Mouse (Mus musculus): ENCODE results near the gene Fam178b.

GRCm38 (mm10) chr1:36631391-36631790 is 51.6 kb downstream of the Fam178b start:
- TF ChIP-seq CTCF (IDR thresholded peaks at IDR 0.05; ENCODE audit: low read depth) (no peak), EP300 (IDR thresholded peaks at IDR 0.05; ENCODE audit: low read depth) (no peak)
